Mouse (Mus musculus) C2C12 (cell line): ENCODE data around the gene Cnst. TPM values are rescaled to one million over a fixed set of nuclear protein-coding genes. Genes with fewer than 3 reads are reported as not detected.

Experiments
- H3K27me3 ChIP-seq: one replicate; pipeline ENCODE4 v1.6.1; 2011; ENCODE audit not compliant: control insufficient read depth, insufficient read depth, insufficient read length
- H3K36me3 ChIP-seq: one replicate; pipeline ENCODE4 v1.6.1; 2011; ENCODE audit not compliant: control insufficient read depth, insufficient read depth
- H3K4me3 ChIP-seq: one replicate; pipeline ENCODE4 v1.5.1; 2011; ENCODE audit warnings: mild to moderate bottlenecking, control low read depth; ENCODE audit not compliant: poor library complexity, insufficient read depth, severe bottlenecking
- H3K79me2 ChIP-seq: one replicate; pipeline ENCODE4 v1.6.1; 2011; ENCODE audit not compliant: control insufficient read depth, insufficient read depth
- H3K79me3 ChIP-seq: one replicate; pipeline ENCODE4 v1.6.1; 2011; ENCODE audit warnings: low read depth, control low read depth
- H3ac ChIP-seq: one replicate; pipeline ENCODE3; 2011; ENCODE audit warnings: low read depth; ENCODE audit not compliant: control insufficient read depth, insufficient read length
- CEBPB ChIP-seq: IDR thresholded peaks from one replicate; pipeline ENCODE4 v1.6.1; 2011; ENCODE audit warnings: low read depth, mild to moderate bottlenecking, control low read depth, moderate library complexity
- CTCF ChIP-seq: IDR thresholded peaks from one replicate; pipeline ENCODE4 v1.5.1; 2011; ENCODE audit not compliant: control insufficient read depth, insufficient read depth, insufficient read length
- FOSL1 ChIP-seq: IDR thresholded peaks from one replicate; pipeline ENCODE4 v1.8.0; 2011; ENCODE audit warnings: mild to moderate bottlenecking, low read length; ENCODE audit not compliant: poor library complexity, insufficient read depth, severe bottlenecking
- MAX ChIP-seq: IDR thresholded peaks from one replicate; pipeline ENCODE4 v1.6.1; 2011; ENCODE audit warnings: mild to moderate bottlenecking, control low read depth
- MYOD1 ChIP-seq: IDR thresholded peaks from one replicate; pipeline ENCODE4 v1.6.1; 2011; ENCODE audit warnings: low read depth; ENCODE audit not compliant: control insufficient read depth, insufficient read length
- MYOG ChIP-seq: IDR thresholded peaks from one replicate; pipeline ENCODE4 v1.6.1; 2011; ENCODE audit not compliant: control insufficient read depth, insufficient read length; ENCODE audit errors: extremely low read depth
- USF1 ChIP-seq: IDR thresholded peaks from one replicate; pipeline ENCODE4 v1.6.1; 2011; ENCODE audit warnings: low read depth, mild to moderate bottlenecking, control low read depth, moderate library complexity
- polyA plus RNA-seq: library from polyadenylated mRNA; unstranded; fragments of >200 nt; fragmentation: generic; extraction: Trizol; gene quantifications from one replicate; pipeline ENCODE4 v1.2.1, GENCODE M21; 2012; ENCODE audit warnings: missing spikeins

Cnst gene
- polyA plus RNA-seq, 1 experiment, result 7.7 TPM

- no peaks in the 10 kb centered on the region for H3K27me3 ChIP-seq
- no peak overlapping the region for H3K4me3 ChIP-seq
- H3K79me2 ChIP-seq, result peaks cover 4% of the 10 kb centered on the region
- no peak for TF ChIP-seq CTCF
- no peak for TF ChIP-seq MYOD1
- TF ChIP-seq FOSL1, result no peak
- no peak for TF ChIP-seq MYOG
- TF ChIP-seq MAX, result no peak
- no peak for TF ChIP-seq USF1
- no peak for TF ChIP-seq CEBPB
- no peak overlapping the region for H3ac ChIP-seq
- H3K79me3 ChIP-seq, result no peaks in the 10 kb centered on the region
- H3K36me3 ChIP-seq, result peaks cover 2% of the 10 kb centered on the region
Measured at GRCm38 (mm10) chr1:179560845-179561430, 14.8 kb downstream of the Cnst start.

DNA sequence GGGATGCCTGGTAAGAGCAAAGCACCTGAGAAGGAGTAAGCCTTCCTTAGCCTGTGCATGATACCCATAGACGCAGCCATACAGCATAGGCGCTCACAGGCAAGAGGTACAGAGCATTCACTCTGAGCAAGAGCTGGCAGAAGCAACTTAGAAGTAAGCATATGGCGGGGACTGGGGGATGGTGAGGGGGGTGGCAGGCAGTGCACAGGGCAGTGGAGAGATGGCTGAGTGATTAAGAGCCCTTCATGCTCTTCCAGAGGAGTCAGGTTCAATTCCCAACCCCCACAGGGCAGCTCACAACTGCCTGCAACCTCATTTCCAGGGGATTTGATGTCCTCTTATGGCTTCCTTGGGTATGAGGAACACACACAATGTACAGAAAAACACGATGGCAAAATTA lies 17.0 kb downstream of the Cnst start:
- TF ChIP-seq USF1, result no peak
- TF ChIP-seq CTCF, result no peak
- no peak for TF ChIP-seq MYOG
- TF ChIP-seq MYOD1, result no peak
- no peak for TF ChIP-seq FOSL1
- TF ChIP-seq MAX, result no peak
- no peak for TF ChIP-seq CEBPB
- Histone ChIP-seq H3K27me3 (no peaks in the 10 kb centered on the region), H3K79me3 (no peaks in the 10 kb centered on the region), H3K4me3 (no peak overlapping the region), H3K79me2 (peaks cover 22% of the 10 kb centered on the region), H3ac (no peak overlapping the region), H3K36me3 (peaks cover 2% of the 10 kb centered on the region)

GRCm38 (mm10) chr1:179563926-179564325 lies 17.8 kb downstream of the Cnst start:
- H3K79me2 ChIP-seq, result peaks cover 30% of the 10 kb centered on the region
- H3K27me3 ChIP-seq, result no peaks in the 10 kb centered on the region
- peaks cover 2% of the 10 kb centered on the region for H3K36me3 ChIP-seq
- no peak overlapping the region for H3K4me3 ChIP-seq
- no peak for TF ChIP-seq MYOD1
- TF ChIP-seq MYOG, result no peak
- no peak for TF ChIP-seq MAX
- no peak for TF ChIP-seq CTCF
- no peak for TF ChIP-seq USF1
- TF ChIP-seq CEBPB, result no peak
- no peak for TF ChIP-seq FOSL1
- no peaks in the 10 kb centered on the region for H3K79me3 ChIP-seq
- no peak overlapping the region for H3ac ChIP-seq

DNA sequence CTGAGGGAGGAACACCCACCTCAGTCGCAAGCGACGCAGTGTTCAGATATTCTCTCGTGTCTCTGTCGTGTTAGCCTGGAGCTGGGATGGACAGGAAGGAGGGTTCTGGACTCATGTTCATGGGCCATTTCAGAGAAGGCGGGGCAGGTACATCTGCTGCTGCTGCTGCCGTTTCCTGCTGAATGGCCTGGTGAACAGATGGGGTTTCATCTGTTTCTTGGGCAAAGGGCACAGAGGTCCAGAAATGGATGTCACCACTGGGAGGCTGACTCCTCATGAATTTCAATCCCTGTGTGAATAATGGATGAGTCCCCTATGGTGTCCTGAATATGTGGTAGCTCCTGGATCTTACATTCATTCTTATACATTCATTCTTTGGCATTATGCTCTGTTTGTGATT lies 21.4 kb downstream of the Cnst start:
- peaks cover 2% of the 10 kb centered on the region for H3K36me3 ChIP-seq
- H3ac ChIP-seq, result no peak overlapping the region
- no peaks in the 10 kb centered on the region for H3K27me3 ChIP-seq
- H3K4me3 ChIP-seq, result no peak overlapping the region
- no peak for TF ChIP-seq FOSL1
- H3K79me2 ChIP-seq, result peaks cover 46% of the 10 kb centered on the region
- H3K79me3 ChIP-seq, result peaks cover 6% of the 10 kb centered on the region

DNA sequence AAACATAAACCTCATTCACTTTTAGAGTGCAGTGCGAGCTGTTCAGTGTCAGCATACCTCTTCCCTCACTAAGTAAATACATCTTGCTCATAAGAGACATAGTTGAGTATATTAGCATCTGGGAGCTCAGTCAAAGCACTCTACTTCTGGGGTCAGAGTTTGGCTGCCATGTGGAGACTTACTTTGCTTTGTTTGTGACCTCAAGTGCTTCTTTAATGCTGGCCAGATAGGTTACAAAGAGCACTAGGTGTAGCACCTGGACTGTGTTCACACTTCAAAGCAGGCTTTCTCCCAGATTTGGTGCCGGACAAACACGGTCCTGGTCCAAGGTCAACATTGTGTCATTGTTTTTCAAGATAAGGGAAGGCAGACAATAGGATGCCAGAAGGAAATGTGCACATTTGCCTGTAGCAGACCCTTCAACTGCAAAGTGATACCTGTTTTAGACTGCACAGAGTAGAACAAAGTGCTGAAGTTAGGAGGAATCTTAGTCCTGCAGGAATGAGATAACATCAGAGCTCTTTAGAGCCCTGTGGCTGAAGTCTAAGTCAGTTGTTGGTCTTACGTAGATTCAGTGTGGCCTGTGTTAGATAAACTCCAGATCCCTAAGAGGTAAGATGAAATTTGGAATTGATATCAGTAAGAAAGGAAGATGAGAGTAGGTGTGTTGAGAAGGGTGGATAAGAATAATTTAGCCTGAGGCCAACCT lies 22.7 kb downstream of the Cnst start:
- Histone ChIP-seq H3K4me3 (no peak overlapping the region), H3K36me3 (no peaks in the 10 kb centered on the region), H3K27me3 (no peaks in the 10 kb centered on the region), H3K79me2 (peaks cover 46% of the 10 kb centered on the region), H3K79me3 (peaks cover 6% of the 10 kb centered on the region), H3ac (no peak overlapping the region)
- TF ChIP-seq MYOD1 (no peak), MYOG (no peak), MAX (no peak), USF1 (no peak), CEBPB (no peak), FOSL1 (no peak), CTCF (no peak)

GRCm38 (mm10) chr1:179570482-179570881 lies 24.3 kb downstream of the Cnst start:
- H3K79me2 ChIP-seq, result peaks cover 46% of the 10 kb centered on the region
- no peak overlapping the region for H3ac ChIP-seq
- no peaks in the 10 kb centered on the region for H3K27me3 ChIP-seq
- no peak overlapping the region for H3K4me3 ChIP-seq
- TF ChIP-seq FOSL1, result peak; percentile 74
- TF ChIP-seq CTCF, result no peak
- peaks cover 6% of the 10 kb centered on the region for H3K79me3 ChIP-seq
- H3K36me3 ChIP-seq, result no peaks in the 10 kb centered on the region
